Mouse (Mus musculus): Measurements from ENCODE around the gene Thrap3. TPM values are rescaled to one million over a fixed set of nuclear protein-coding genes. Genes with fewer than 3 reads are reported as not detected.

The Thrap3 gene
- polyA plus RNA-seq, 1 experiment from 2014 or later = 107 TPM

- Histone ChIP-seq H3K4me1 (ENCODE audit: control insufficient read depth, insufficient read depth, low read depth, low read length) (peaks cover 22% of the 10 kb centered on the region), H3K36me3 (ENCODE audit: control insufficient read depth, insufficient read depth, low read length) (no peaks in the 10 kb centered on the region), H3K27ac (ENCODE audit: low read depth, low read length) (peak overlapping the region; percentile 89), H3K4me2 (ENCODE audit: low read length) (peak overlapping the region; percentile 73), H3K9ac (ENCODE audit: low read depth, low read length) (peak overlapping the region; percentile 66), H3K27me3 (replicated peaks; ENCODE audit: control insufficient read depth, insufficient read depth, low read length) (no peaks in the 10 kb centered on the region), H3K4me3 (ENCODE audit: low read length) (peak overlapping the region; percentile 61), H3K9me3 (ENCODE audit: control insufficient read depth, low read length) (no peaks in the 10 kb centered on the region)
- WGBS = 73% methylated on average over 10 of the region's 10 CpGs
- no peak for ATAC-seq
Observed at GRCm38 (mm10) chr4:126203336-126203895, 856 bp upstream of the Thrap3 start.

- ATAC-seq = no peak
- Histone ChIP-seq H3K27me3 (replicated peaks; ENCODE audit: control insufficient read depth, insufficient read depth, low read length) (no peaks in the 10 kb centered on the region), H3K36me3 (ENCODE audit: control insufficient read depth, insufficient read depth, low read length) (no peaks in the 10 kb centered on the region), H3K27ac (ENCODE audit: low read depth, low read length) (peak overlapping the region; percentile 93), H3K4me3 (ENCODE audit: low read length) (peak overlapping the region; percentile 61), H3K9ac (ENCODE audit: low read depth, low read length) (peak overlapping the region; percentile 80), H3K4me1 (ENCODE audit: control insufficient read depth, insufficient read depth, low read depth, low read length) (peaks cover 27% of the 10 kb centered on the region), H3K9me3 (ENCODE audit: control insufficient read depth, low read length) (no peaks in the 10 kb centered on the region), H3K4me2 (ENCODE audit: low read length) (peak overlapping the region; percentile 66)
- under 1% methylated on average over 28 of the region's 28 CpGs for WGBS
Observed at GRCm38 (mm10) chr4:126201514-126202302, 852 bp downstream of the Thrap3 start.

- ATAC-seq = no peak
- peak overlapping the region; percentile 61 for H3K4me3 ChIP-seq (ENCODE audit: low read length)
- H3K4me2 ChIP-seq (ENCODE audit: low read length) = peak overlapping the region; percentile 66
- peaks cover 27% of the 10 kb centered on the region for H3K4me1 ChIP-seq (ENCODE audit: control insufficient read depth, insufficient read depth, low read depth, low read length)
- H3K27me3 ChIP-seq (replicated peaks; ENCODE audit: control insufficient read depth, insufficient read depth, low read length) = no peaks in the 10 kb centered on the region
- WGBS = 70% methylated on average over 2 of the region's 2 CpGs
- H3K9ac ChIP-seq (ENCODE audit: low read depth, low read length) = no peak overlapping the region
- no peak overlapping the region for H3K27ac ChIP-seq (ENCODE audit: low read depth, low read length)
- H3K36me3 ChIP-seq (ENCODE audit: control insufficient read depth, insufficient read depth, low read length) = no peaks in the 10 kb centered on the region
- no peaks in the 10 kb centered on the region for H3K9me3 ChIP-seq (ENCODE audit: control insufficient read depth, low read length)
Observed at GRCm38 (mm10) chr4:126200656-126201055, 1.9 kb downstream of the Thrap3 start.

GRCm38 (mm10) chr4:126200036-126200435, 2.5 kb downstream of the Thrap3 start:
- H3K4me1 ChIP-seq (ENCODE audit: control insufficient read depth, insufficient read depth, low read depth, low read length) = peaks cover 27% of the 10 kb centered on the region
- H3K9ac ChIP-seq (ENCODE audit: low read depth, low read length) = no peak overlapping the region
- no peak overlapping the region for H3K4me3 ChIP-seq (ENCODE audit: low read length)

GRCm38 (mm10) chr4:126199556-126199955, 3.0 kb downstream of the Thrap3 start:
- peaks cover 27% of the 10 kb centered on the region for H3K4me1 ChIP-seq (ENCODE audit: control insufficient read depth, insufficient read depth, low read depth, low read length)
- no peak for ATAC-seq

More at GRCm38 (mm10) chr4:126200036-126200435, 2.5 kb downstream of the Thrap3 start:
- H3K9me3 ChIP-seq (ENCODE audit: control insufficient read depth, low read length) = no peaks in the 10 kb centered on the region
- no peak for ATAC-seq
- H3K4me2 ChIP-seq (ENCODE audit: low read length) = peak overlapping the region; percentile 66
- no peaks in the 10 kb centered on the region for H3K27me3 ChIP-seq (replicated peaks; ENCODE audit: control insufficient read depth, insufficient read depth, low read length)
- no peaks in the 10 kb centered on the region for H3K36me3 ChIP-seq (ENCODE audit: control insufficient read depth, insufficient read depth, low read length)
- no peak overlapping the region for H3K27ac ChIP-seq (ENCODE audit: low read depth, low read length)
- 37% methylated on average over 1 of the region's 1 CpGs for WGBS

GRCm38 (mm10) chr4:126197485-126197884, 5.1 kb downstream of the Thrap3 start:
- Histone ChIP-seq H3K9me3 (ENCODE audit: control insufficient read depth, low read length) (no peaks in the 10 kb centered on the region), H3K27ac (ENCODE audit: low read depth, low read length) (no peak overlapping the region), H3K9ac (ENCODE audit: low read depth, low read length) (no peak overlapping the region), H3K27me3 (replicated peaks; ENCODE audit: control insufficient read depth, insufficient read depth, low read length) (no peaks in the 10 kb centered on the region), H3K4me2 (ENCODE audit: low read length) (no peak overlapping the region), H3K36me3 (ENCODE audit: control insufficient read depth, insufficient read depth, low read length) (peaks cover 7% of the 10 kb centered on the region; the same call in 1 of the 2 replicates), H3K4me3 (ENCODE audit: low read length) (no peak overlapping the region), H3K4me1 (ENCODE audit: control insufficient read depth, insufficient read depth, low read depth, low read length) (peaks cover 27% of the 10 kb centered on the region)
- no peak for ATAC-seq
- 63% methylated on average over 3 of the region's 3 CpGs for WGBS

More at GRCm38 (mm10) chr4:126199556-126199955, 3.0 kb downstream of the Thrap3 start:
- no peak overlapping the region for H3K27ac ChIP-seq (ENCODE audit: low read depth, low read length)
- no peak overlapping the region for H3K4me3 ChIP-seq (ENCODE audit: low read length)
- H3K27me3 ChIP-seq (replicated peaks; ENCODE audit: control insufficient read depth, insufficient read depth, low read length) = no peaks in the 10 kb centered on the region
- H3K36me3 ChIP-seq (ENCODE audit: control insufficient read depth, insufficient read depth, low read length) = no peaks in the 10 kb centered on the region
- no peaks in the 10 kb centered on the region for H3K9me3 ChIP-seq (ENCODE audit: control insufficient read depth, low read length)
- no peak overlapping the region for H3K9ac ChIP-seq (ENCODE audit: low read depth, low read length)
- WGBS = 76% methylated on average over 6 of the region's 6 CpGs
- H3K4me2 ChIP-seq (ENCODE audit: low read length) = peak overlapping the region; percentile 15; the same call in 1 of the 2 replicates

GRCm38 (mm10) chr4:126194916-126195315, 7.6 kb downstream of the Thrap3 start:
- 87% methylated on average over 4 of the region's 4 CpGs for WGBS
- ATAC-seq = no peak
- Histone ChIP-seq H3K9me3 (ENCODE audit: control insufficient read depth, low read length) (no peaks in the 10 kb centered on the region), H3K27me3 (replicated peaks; ENCODE audit: control insufficient read depth, insufficient read depth, low read length) (no peaks in the 10 kb centered on the region), H3K4me3 (ENCODE audit: low read length) (no peak overlapping the region), H3K9ac (ENCODE audit: low read depth, low read length) (no peak overlapping the region), H3K4me2 (ENCODE audit: low read length) (no peak overlapping the region), H3K4me1 (ENCODE audit: control insufficient read depth, insufficient read depth, low read depth, low read length) (peaks cover 13% of the 10 kb centered on the region), H3K27ac (ENCODE audit: low read depth, low read length) (no peak overlapping the region), H3K36me3 (ENCODE audit: control insufficient read depth, insufficient read depth, low read length) (peaks cover 11% of the 10 kb centered on the region; the same call in 1 of the 2 replicates)

GRCm38 (mm10) chr4:126194216-126194615, 8.3 kb downstream of the Thrap3 start:
- Histone ChIP-seq H3K4me3 (ENCODE audit: low read length) (no peak overlapping the region), H3K4me2 (ENCODE audit: low read length) (no peak overlapping the region), H3K36me3 (ENCODE audit: control insufficient read depth, insufficient read depth, low read length) (peaks cover 11% of the 10 kb centered on the region; the same call in 1 of the 2 replicates), H3K27me3 (replicated peaks; ENCODE audit: control insufficient read depth, insufficient read depth, low read length) (no peaks in the 10 kb centered on the region), H3K4me1 (ENCODE audit: control insufficient read depth, insufficient read depth, low read depth, low read length) (peaks cover 6% of the 10 kb centered on the region), H3K27ac (ENCODE audit: low read depth, low read length) (no peak overlapping the region), H3K9ac (ENCODE audit: low read depth, low read length) (no peak overlapping the region), H3K9me3 (ENCODE audit: control insufficient read depth, low read length) (no peaks in the 10 kb centered on the region)
- ATAC-seq = no peak

- H3K27me3 ChIP-seq (replicated peaks; ENCODE audit: control insufficient read depth, insufficient read depth, low read length) = no peaks in the 10 kb centered on the region
- H3K4me3 ChIP-seq (ENCODE audit: low read length) = no peak overlapping the region
- no peak overlapping the region for H3K27ac ChIP-seq (ENCODE audit: low read depth, low read length)
- peaks cover 11% of the 10 kb centered on the region; the same call in 1 of the 2 replicates for H3K36me3 ChIP-seq (ENCODE audit: control insufficient read depth, insufficient read depth, low read length)
- H3K9me3 ChIP-seq (ENCODE audit: control insufficient read depth, low read length) = no peaks in the 10 kb centered on the region
- no peak overlapping the region for H3K9ac ChIP-seq (ENCODE audit: low read depth, low read length)
- ATAC-seq = no peak
- WGBS = 96% methylated on average over 2 of the region's 2 CpGs
- no peak overlapping the region for H3K4me2 ChIP-seq (ENCODE audit: low read length)
- H3K4me1 ChIP-seq (ENCODE audit: control insufficient read depth, insufficient read depth, low read depth, low read length) = no peaks in the 10 kb centered on the region
Observed at GRCm38 (mm10) chr4:126190636-126191035, 11.9 kb downstream of the Thrap3 start.

Data from hindbrain, embryonic 16.5 days (tissue).